Mouse (Mus musculus): Measurements from ENCODE around the gene Ndufaf2. TPM values are rescaled to one million over a fixed set of nuclear protein-coding genes. Genes with fewer than 3 reads are reported as not detected.

The Ndufaf2 gene
- total RNA-seq, 2 experiments from 2014 or later, result 55.0 to 68.2 TPM

DNA sequence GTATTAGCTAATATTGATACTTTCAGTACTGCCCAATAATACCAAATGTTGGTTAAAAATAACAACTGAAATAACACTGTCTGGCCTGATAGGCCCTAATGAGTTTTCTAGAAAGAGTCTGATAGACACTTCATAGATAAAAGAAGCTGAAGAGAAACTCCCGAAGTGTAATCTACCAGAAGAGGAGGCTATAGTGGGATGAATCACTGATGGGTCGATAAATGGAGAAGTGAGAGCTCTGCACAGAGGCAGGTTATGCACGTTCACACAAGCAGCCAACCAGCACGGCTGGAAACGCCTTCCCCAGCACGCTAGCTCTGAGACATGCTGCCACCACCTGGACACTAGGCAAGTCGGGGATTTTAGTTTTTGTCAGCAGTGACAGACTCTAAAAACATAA lies 117.1 kb downstream of the Ndufaf2 start:
- ATAC-seq (replicated peaks; ENCODE audit: poor library complexity), result peak; percentile 81

DNA sequence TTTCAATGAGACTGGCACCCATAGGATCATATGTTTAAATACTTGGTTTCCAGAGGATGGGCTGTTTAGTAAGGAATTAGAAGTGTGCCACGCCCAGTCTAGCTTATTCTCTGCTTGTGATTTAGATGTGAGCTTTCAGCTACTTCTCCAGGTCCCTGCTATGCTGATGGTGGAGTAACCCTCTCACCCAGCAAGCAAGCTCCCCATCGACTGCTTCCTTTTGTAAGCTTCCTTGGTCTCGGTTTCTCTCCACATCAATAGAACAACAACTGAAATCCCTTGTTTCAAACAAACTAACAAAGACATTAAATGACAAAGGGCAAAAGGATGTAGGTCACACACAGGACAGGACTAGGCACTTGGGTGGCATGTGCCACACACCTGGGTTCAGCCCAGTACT lies 118.0 kb downstream of the Ndufaf2 start:
- ATAC-seq (replicated peaks; ENCODE audit: poor library complexity), result no peak

- ATAC-seq (replicated peaks; ENCODE audit: poor library complexity), result no peak
Observed at GRCm38 (mm10) chr13:108039902-108040301, 118.5 kb downstream of the Ndufaf2 start.

GRCm38 (mm10) chr13:108039375-108039774 lies 119.0 kb downstream of the Ndufaf2 start:
- ATAC-seq (replicated peaks; ENCODE audit: poor library complexity), result no peak

GRCm38 (mm10) chr13:108032789-108033188 lies 125.6 kb downstream of the Ndufaf2 start:
- ATAC-seq (replicated peaks; ENCODE audit: poor library complexity), result no peak

- ATAC-seq (replicated peaks; ENCODE audit: poor library complexity), result no peak
Observed at GRCm38 (mm10) chr13:108025802-108026201, 132.6 kb downstream of the Ndufaf2 start.

DNA sequence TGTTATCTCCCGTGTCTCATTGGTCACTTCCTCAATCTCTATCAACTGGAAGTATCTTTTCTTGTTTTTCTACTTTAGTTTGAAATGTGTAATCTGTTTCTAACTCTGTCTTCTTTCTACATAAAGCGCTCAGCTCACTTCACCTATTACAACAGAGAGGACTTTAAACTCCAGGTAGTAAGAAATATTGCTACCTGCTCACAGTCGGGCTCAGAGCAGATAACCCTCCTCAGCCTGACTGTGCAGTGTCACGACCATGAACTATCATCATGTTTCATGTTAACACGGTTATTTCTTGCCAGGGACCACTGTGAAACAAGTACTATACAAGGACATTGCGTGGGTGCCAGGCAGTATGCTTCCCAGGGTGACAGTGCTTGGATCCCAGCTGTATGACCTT lies 141.1 kb downstream of the Ndufaf2 start:
- ATAC-seq (replicated peaks; ENCODE audit: poor library complexity), result no peak

DNA sequence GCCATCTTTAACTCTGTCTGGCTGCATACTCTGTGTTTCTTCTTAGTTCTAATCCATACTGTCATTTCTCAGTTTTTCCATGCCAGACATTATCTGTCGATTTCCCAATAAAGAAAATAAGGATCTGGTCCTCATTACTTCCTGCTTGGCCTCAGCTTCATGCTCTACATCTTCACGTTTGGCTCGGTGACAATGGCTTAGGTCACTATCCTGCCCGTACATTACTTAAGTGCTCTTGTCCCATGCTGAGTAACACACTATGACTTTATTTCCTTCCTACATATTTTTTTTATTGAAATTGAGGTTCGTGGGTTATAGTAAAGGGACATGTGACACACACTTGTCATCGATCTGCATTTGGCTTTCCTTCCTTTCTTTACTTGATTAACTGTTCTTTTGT lies 143.3 kb downstream of the Ndufaf2 start:
- no peak for ATAC-seq (replicated peaks; ENCODE audit: poor library complexity)

- no peak for ATAC-seq (replicated peaks; ENCODE audit: poor library complexity)
Observed at GRCm38 (mm10) chr13:108013839-108014238, 144.6 kb downstream of the Ndufaf2 start.

DNA sequence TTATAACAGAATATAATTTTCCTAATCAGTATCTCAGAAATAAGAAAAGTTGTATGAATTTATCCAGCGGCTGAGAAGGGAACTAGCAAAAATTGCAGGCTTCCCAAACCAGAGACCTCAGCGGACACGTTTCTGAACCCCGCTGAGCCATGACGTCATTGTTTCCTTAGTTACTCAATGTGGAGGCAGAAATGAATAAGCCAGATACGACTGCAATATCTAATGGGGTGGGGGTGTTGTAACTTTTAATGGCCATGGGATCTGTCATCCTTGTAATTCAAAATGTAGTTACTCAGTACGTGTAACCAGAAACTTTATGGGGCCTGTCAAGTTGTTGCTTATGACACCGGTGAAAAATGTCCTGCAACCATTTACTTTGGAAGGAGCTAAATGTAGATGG lies 145.3 kb downstream of the Ndufaf2 start:
- peak; percentile 42 for ATAC-seq (replicated peaks; ENCODE audit: poor library complexity)

DNA sequence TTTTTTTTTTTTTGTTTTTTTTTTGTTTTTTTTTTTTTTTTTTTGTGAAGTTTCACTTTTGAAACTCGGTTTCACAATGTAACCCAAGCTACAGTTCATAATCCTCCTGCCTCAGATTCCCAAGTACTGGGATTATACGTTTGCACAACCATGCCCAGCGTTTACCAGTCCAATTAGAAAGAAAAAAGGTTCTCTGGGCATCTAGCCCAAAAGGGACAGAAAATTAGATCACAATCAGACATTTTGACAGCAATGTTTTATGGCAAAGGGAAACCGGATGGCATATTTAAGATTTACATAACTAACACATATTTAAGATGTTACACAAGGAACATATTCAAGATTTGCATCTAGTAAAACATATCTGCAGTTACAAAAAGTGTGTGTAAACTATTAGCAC lies 150.6 kb downstream of the Ndufaf2 start:
- ATAC-seq (replicated peaks; ENCODE audit: poor library complexity), result no peak

DNA sequence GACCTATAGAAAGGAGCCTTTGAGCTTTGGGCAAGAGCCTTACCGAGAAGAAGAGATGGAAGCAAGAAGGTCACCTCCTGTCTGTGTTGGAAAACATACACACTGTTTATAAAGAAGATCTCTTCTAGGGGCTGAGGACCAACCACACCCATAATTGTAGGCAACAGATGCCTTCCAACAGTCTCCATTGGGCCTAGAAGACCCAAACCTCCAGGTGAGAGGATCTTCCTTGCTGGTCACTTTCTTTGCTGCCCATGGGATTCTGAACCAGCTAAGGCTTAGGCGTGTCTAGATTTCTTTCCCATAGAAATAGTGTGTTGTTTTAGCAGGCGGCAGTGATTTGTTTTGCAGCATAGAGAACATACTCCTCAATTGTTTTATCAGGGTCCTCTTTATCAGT lies 162.1 kb downstream of the Ndufaf2 start:
- no peak for ATAC-seq (replicated peaks; ENCODE audit: poor library complexity)

DNA sequence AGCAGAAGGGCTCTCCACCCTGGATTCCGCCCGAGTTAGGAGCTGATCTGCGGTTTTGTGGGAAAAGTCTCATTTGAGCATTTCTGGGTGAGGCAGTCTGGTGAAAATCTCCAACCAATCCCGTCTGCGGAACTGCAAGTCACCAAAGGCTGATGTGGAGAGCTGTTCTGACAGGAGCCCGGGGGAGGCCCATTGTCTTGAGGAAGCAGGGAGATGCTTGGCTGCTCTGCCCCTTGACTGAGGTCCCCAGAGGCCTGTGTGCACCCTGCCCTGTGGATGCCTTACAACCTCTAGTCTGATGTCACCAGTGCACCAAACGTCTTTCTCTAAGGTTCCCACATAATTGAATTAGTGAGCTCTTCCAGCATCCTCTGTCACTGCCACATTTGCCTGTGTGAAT lies 163.2 kb downstream of the Ndufaf2 start:
- ATAC-seq (replicated peaks; ENCODE audit: poor library complexity), result no peak

GRCm38 (mm10) chr13:107992573-107992972 lies 165.8 kb downstream of the Ndufaf2 start:
- no peak for ATAC-seq (replicated peaks; ENCODE audit: poor library complexity)

GRCm38 (mm10) chr13:107984641-107985040 lies 173.8 kb downstream of the Ndufaf2 start:
- ATAC-seq (replicated peaks; ENCODE audit: poor library complexity), result no peak

GRCm38 (mm10) chr13:107984186-107984585 lies 174.2 kb downstream of the Ndufaf2 start:
- no peak for ATAC-seq (replicated peaks; ENCODE audit: poor library complexity)

DNA sequence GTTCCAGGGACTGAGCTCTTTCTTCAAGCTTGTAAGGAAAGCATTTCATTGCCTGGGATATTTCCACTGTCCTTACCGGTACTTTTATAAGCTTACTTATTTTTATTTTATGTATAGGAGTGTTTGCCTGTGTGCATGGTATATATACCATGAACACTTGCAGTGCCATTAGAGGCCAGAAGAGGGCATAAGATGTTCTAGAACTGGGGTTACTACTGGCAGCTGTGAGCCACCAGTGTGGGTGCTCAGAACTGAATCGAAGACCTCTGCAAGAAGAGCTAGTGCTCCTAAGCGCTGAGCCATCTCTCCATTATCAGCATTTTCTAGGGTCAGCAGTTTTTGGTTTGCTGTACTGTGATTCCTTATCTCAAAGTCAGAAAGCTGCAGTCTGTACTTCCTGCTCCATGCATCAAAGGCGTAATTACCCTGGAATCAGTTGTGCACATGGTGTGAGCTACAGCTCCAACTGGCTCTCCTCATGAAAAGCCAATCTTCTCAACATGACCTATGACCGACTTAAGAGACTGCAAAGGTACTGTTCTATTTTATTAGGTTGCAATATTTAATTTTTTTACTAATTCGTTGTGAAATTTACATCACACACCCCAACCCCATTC lies 175.1 kb downstream of the Ndufaf2 start:
- no peak for ATAC-seq (replicated peaks; ENCODE audit: poor library complexity)

- ATAC-seq (replicated peaks; ENCODE audit: poor library complexity), result no peak
Observed at GRCm38 (mm10) chr13:107979461-107979860, 179.0 kb downstream of the Ndufaf2 start.

GRCm38 (mm10) chr13:107976886-107977656 lies 181.4 kb downstream of the Ndufaf2 start:
- no peak for ATAC-seq (replicated peaks; ENCODE audit: poor library complexity)

DNA sequence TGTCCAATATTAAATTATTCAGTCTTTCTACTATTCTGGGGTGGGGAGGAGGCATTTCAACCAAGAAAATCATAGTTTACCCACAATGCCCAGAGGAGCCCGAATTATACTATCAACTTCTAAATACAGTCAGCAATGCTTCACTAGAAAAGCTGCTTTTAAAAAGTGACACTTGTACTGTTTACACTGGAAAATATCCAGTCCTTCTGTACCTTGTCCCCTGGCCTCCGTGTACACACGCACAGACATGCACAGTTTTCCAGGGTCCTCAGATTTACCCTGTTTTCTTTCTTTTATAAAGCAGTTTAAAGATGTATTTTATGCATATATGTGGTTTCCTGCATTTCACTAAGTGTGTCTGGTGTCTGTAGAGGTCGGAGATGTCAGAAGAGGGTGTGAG lies 186.0 kb downstream of the Ndufaf2 start:
- no peak for ATAC-seq (replicated peaks; ENCODE audit: poor library complexity)

- ATAC-seq (replicated peaks; ENCODE audit: poor library complexity), result no peak
Observed at GRCm38 (mm10) chr13:107971868-107972267, 186.6 kb downstream of the Ndufaf2 start.

DNA sequence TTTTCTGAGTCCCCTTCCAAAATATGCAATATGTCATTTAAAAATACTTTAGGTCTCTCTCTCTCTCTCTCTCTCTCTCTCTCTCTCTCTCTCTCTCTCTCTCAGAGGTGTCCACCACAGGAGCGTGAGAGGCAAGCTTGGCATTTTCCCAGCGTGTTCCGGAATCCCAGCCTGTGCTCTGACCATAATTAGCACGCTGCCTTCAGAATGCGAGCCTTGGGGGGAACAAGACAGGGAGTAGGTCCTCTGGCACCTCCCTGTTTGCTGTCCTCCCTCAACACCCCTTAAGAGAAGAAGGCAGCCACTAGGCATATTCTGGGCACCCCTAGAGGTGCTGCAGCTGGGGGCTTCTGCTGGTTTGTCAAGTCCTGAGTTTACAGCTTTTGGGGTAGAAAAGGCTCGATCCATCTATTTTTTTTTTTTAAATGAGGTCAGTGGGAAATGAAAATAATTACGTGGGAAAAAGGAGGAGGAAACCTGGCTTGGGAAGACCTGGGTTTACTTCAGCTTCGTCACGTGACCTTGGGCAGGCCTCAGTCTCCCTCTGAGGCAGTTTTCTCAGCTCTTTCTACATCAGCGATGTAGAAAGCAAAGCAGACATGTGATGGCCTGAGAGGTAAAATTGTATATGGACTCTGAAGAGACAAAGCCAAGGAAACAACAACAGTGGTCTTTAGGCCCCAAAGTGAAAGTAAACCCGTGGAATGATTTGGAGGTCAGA lies 187.8 kb downstream of the Ndufaf2 start:
- no peak for ATAC-seq (replicated peaks; ENCODE audit: poor library complexity)
